Mouse (Mus musculus): ENCODE data around the gene Nav1. TPM values are rescaled to one million over a fixed set of nuclear protein-coding genes. Genes with fewer than 3 reads are reported as not detected.

Nav1 gene
- polyA plus RNA-seq (2017; shearing (Covaris generic)) = under 1 TPM; 0.22 to 0.61 TPM

- no peak for ATAC-seq
Measured at GRCm38 (mm10) chr1:135607019-135607418, at the start of gene Nav1. TSS of gene Nav1 (minus strand) at chr1:135607295.

GRCm38 (mm10) chr1:135653909-135654308 lies 46.8 kb upstream of the Nav1 start:
- ATAC-seq = no peak

- no peak for ATAC-seq
Measured at GRCm38 (mm10) chr1:135645459-135646195, 38.5 kb upstream of the Nav1 start.

GRCm38 (mm10) chr1:135644110-135644509 lies 37.0 kb upstream of the Nav1 start:
- no peak for ATAC-seq

GRCm38 (mm10) chr1:135643691-135644090 lies 36.6 kb upstream of the Nav1 start:
- ATAC-seq = no peak

- ATAC-seq = no peak
Measured at GRCm38 (mm10) chr1:135639853-135640252, 32.8 kb upstream of the Nav1 start.

- no peak for ATAC-seq
Measured at GRCm38 (mm10) chr1:135639093-135639492, 32.0 kb upstream of the Nav1 start.

GRCm38 (mm10) chr1:135637574-135638008 lies 30.5 kb upstream of the Nav1 start:
- ATAC-seq = no peak

- ATAC-seq = no peak
Measured at GRCm38 (mm10) chr1:135636111-135636511, 29.0 kb upstream of the Nav1 start.

GRCm38 (mm10) chr1:135635323-135636064 lies 28.4 kb upstream of the Nav1 start:
- ATAC-seq = no peak

GRCm38 (mm10) chr1:135634791-135635190 lies 27.7 kb upstream of the Nav1 start:
- no peak for ATAC-seq

- ATAC-seq = no peak
Measured at GRCm38 (mm10) chr1:135633884-135634283, 26.8 kb upstream of the Nav1 start.

GRCm38 (mm10) chr1:135633478-135633877 lies 26.4 kb upstream of the Nav1 start:
- ATAC-seq = no peak

- no peak for ATAC-seq
Measured at GRCm38 (mm10) chr1:135632199-135632598, 25.1 kb upstream of the Nav1 start.

- ATAC-seq = peak; percentile 81
Measured at GRCm38 (mm10) chr1:135631515-135631914, 24.4 kb upstream of the Nav1 start.

- ATAC-seq = no peak
Measured at GRCm38 (mm10) chr1:135629846-135630245, 22.8 kb upstream of the Nav1 start.

- ATAC-seq = no peak
Measured at GRCm38 (mm10) chr1:135626218-135626617, 19.1 kb upstream of the Nav1 start.

- ATAC-seq = no peak
Measured at GRCm38 (mm10) chr1:135625741-135626140, 18.6 kb upstream of the Nav1 start.

- ATAC-seq = no peak
Measured at GRCm38 (mm10) chr1:135624646-135625045, 17.6 kb upstream of the Nav1 start.

- no peak for ATAC-seq
Measured at GRCm38 (mm10) chr1:135623136-135623535, 16.0 kb upstream of the Nav1 start.

- ATAC-seq = no peak
Measured at GRCm38 (mm10) chr1:135621307-135621706, 14.2 kb upstream of the Nav1 start.

GRCm38 (mm10) chr1:135619932-135620391 lies 12.9 kb upstream of the Nav1 start:
- ATAC-seq = no peak

- ATAC-seq = no peak
Measured at GRCm38 (mm10) chr1:135619130-135619529, 12.0 kb upstream of the Nav1 start.

- no peak for ATAC-seq
Measured at GRCm38 (mm10) chr1:135617344-135617743, 10.2 kb upstream of the Nav1 start.

All from activated CD4-positive, CD25-positive, alpha-beta regulatory T cell, adult 4 months (primary cell).